Mouse (Mus musculus): Measurements from ENCODE around the gene Chl1.

Chl1 gene

DNA sequence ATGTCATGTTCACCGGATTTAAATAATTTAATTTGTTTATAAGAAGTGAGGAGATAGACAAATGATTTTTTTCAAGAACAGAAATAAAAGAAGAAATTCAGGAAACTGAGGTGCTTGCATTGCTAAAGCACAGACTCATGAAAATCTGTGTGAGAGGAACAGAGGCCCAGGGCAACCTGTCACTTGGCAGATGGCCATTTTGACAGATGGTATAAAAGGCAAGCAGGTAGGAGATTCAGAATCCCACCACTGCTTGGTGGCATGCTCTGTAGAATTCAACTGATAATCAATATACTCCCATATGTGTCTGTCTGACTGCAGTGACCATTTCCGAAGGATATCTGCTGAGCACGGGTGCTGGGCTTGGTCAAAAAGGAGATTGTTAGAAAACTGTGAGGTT, 162.7 kb downstream of the Chl1 start:
- DNase-seq, result no peak

DNA sequence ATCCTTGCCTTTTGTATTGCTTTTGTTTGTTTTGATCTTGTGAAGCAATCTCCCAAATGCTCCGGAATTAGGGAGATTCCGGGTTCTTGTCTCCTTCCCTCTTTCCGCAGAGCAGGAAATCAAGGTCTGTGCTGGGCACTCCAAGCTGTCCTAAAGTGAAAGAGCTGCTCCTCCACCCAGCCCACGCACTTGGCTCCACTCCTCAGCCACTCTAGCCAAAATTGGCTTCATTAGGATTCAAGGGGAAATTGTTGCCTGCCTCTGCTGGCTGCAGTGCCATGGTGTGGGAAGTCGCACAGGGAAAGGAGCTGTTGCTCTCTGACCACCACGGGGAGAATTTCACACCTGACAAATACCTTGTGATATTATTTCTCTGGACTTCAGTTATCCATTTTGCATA, 163.9 kb downstream of the Chl1 start:
- no peak for DNase-seq

DNA sequence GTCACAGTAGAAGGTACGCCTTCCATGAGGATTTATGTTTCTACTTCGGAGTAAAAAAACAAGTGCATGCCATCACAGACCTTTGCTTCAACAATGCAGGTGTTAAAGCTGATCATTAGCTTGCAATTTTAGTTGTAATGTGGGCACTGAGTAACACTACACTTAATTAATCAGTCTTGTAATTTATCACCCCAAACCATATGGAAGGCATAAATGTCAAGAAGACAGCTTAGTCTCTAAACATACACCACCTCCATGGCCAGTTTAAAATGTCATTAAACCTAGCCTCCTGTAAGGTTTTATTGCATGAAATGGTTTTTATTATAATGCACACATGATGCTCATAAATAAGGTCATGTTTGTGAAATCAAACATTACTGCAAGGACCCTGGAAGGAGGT, 164.8 kb downstream of the Chl1 start:
- DNase-seq, result no peak

DNA sequence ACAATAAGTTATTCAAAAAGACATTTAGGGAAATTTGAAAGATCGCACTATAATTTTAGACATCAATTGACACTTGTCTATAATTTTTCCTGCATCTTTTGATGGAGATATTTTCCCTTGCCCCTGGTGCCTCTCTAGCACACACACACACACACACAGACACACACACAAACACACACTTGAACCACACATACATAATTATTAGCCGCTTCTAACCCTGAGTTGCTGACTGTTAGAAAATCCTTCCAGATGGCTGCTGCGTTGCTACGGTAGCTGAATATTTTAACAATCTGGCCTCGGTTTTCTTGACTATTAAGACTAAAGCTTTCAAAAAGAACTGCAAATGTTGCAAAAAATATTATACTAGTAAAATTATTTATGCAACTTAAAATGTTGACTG, 166.3 kb downstream of the Chl1 start:
- DNase-seq, result no peak

DNA sequence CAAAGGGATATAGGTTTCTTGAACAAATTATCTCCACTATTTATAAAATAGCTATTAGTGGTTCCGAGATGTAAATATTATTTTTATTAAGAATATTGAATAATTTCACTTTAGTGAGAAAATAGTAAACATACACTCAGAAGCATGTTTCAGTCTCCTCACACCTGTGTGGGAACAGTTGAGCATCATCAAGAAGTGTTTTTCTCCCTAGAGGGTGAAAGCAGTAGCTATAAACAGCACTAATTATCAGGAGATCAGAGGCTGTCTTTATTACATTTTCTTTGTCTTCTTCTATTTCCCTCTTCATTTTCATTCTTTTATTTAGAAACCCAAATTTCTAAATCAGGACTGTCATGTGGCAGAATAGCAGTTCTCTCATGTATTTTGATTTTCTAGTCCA, 166.7 kb downstream of the Chl1 start:
- DNase-seq, result no peak

DNA sequence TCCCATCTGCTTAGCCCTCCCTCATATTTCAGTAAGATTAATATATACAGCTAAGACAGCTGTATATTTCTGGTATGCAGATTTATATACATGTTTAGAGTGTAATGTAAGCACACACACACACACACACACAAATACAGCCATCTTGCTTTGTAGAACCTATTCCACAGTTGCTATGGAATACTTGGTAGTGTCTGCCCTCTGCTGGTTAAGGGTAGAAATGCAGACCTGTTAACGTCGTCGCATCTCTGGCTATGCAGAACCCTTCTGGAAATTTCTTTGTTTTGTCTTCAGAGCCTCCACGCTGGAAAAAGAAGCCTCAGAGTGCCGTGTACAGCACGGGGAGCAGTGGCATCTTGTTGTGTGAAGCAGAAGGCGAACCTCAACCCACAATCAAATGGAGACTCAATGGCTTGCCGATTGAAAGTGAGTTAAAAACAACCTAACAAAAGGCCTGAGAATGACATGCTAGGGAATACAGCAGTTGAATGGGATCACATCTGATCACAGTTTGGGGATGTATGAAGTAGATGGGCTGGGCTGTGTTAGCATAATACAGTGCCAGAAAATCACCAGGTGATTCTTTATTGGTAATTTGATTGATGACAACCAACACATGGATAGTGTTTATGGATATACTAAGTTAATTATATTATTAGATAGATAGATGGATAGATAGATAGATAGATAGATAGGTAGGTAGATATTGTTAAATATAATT, 172.6 kb downstream of the Chl1 start:
- DNase-seq, result no peak

DNA sequence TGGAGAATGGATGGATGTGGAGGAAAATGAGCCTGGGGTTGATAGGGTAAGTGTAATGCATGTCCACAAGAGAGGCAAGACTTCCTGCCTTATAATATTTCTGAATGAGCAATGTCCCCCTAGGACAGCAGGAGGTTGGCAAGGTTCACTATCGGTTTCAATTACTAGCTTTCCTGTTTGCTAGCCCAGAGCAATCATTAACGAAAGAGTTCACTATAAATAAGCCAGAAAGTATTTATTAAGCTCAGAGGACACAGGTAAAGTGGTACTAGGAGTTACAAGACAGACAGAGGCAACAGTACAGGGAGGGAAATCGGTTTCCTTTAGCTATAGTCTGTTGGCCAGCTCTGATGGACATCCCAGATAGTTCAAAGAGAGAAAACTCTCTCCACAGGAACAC, 182.1 kb downstream of the Chl1 start:
- DNase-seq, result no peak

DNA sequence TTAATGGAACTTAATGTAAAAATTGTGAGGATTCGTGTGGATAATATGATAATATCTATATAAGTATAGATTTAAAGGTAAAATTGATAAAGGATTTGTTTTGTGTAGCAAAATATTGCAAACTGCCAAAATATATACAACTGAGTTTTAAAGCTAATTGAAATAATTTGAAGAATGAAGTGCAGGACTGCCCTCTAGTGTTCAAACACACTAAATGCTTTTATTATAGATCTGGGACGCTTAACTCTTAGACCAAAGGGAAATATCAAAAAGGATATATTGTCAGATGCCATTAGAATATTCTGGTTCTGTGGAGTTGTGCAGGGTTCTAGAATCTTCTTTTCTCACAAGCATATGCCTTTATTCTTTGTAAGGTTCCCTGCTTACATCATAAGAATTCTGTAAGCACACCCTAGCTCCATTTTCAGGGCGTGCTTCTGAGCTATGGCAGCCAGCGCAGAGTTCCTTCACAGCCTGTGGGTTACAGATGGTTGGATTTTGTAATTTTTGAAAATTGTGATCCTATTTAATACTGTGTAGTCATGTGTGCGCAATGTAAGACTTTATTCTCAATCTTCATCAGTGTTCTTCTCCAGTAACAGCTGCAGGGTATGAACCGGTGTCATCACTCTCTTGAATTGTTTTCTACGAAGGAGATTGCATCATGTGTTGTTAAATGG, 187.1 kb downstream of the Chl1 start:
- DNase-seq, result no peak

DNA sequence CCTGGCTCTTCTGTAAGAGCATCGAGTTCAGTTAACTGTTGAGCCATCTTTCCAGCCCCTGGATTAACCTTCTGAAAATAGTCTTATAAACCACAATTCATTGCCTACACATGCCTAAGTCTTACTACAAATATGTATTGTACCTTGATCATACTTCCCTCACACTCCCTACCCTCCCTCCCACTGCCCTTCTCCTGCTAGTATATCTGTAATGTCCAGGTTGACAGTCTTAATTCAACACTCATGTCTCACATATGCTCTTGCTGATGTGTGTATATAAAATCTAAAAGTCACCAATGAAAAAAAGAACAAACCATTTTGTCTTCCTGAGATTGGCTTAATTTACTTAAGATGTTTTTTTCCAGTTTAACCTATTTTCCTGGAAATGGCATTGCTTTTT, 189.1 kb downstream of the Chl1 start:
- no peak for DNase-seq

DNA sequence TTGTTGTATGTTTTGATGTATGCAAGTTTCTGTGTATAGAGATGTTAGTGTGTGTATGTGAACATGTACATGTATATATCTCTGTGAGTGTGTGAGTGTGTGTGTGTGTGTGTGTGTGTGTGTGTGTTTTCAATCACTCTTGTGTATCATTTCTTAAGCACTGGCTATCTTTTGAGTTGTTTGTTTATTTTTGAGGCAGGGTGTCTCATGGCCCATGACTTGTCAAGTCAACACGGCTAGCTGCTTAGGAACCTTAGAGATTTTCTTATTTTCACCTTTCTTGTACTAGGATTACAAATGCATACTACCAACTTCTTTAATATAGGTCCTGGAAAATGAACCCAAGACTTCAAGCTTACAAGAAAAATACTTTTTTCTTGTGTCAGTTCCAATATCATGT, 189.5 kb downstream of the Chl1 start:
- DNase-seq, result no peak

DNA sequence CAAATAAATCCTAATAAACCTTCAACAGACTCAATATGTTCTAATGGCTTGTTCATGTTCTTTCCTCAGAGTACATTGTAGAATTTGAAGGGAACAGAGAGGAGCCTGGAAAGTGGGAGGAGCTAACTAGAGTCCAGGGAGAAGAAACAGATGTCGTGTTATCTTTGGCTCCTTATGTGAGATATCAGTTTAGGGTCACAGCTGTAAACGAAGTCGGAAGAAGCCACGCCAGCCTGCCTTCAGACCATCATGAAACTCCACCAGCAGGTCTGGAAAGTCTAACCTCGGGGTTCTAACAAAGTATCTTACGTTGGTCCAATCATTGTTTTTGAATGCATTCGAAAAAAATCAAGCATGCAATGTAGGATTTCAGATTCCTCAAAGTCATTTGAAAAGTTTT, 189.9 kb downstream of the Chl1 start:
- no peak for DNase-seq

DNA sequence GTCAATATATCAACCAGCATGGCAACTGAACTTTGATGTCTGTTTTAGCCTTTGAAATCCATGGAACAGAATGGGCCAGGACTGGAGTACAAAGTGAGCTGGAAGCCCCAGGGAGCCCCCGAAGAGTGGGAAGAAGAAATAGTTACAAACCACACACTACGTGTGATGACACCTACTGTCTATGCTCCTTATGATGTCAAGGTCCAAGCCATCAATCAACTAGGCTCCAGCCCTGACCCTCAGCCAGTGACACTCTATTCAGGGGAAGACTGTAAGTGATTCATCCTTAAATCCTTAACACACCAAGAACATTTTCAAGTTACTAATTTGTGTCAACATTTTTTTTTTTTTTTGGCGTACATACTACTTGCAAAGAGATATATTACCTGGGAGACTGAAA, 196.0 kb downstream of the Chl1 start:
- no peak for DNase-seq

DNA sequence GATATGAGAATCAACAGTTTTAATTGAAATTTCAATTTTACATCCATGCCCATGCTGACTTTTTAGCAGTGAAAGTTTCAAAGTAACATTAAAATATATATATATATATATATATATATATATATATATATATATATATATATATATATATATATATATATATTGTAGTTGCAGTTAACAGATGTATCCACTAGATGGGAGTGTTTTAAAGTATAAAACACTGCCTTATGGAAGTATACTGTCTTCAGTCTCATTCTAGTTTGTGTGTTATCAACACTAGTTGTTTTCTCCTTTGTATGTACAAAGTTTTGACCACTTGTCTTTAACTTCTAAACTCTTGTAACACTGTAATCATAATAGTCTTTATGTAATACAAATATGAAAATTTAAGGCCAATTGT, 228.9 kb downstream of the Chl1 start:
- DNase-seq, result no peak

DNA sequence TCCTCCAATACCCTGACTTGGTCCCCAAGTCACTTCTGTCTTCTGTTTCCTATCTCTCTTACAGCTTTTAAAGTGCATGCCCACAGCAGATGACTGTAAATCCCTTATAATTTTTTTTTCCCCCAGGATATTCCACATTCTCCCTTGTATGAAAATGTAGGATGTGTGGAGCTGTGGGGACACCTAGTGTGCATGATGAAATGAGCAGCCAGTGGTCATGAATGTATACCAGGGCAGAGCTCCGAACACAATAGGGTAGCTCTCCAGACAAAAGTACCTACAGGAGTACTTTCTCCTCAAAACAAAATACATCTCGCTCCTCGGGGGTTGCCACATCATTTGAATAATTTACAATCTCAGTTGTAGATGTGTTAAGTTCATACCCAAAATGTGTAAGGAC, 232.4 kb downstream of the Chl1 start:
- no peak for DNase-seq

DNA sequence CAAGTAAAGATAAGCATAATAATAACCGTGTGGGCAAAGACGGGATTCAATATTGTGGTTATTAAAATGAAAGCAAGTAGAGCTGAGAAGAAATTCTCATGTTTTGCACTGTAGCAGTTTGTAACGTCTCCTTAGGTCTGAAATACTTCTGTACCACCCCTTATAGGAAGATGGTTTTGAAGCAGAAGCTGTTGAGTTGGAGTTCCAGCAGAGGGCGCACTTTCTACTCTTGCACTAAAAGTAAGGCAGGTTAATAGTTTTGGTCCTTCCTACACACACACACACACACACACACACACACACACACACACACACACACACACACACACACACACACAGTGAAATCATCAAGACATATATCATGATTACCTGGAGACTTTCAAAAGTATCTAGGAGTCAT, 235.7 kb downstream of the Chl1 start:
- DNase-seq, result no peak

DNA sequence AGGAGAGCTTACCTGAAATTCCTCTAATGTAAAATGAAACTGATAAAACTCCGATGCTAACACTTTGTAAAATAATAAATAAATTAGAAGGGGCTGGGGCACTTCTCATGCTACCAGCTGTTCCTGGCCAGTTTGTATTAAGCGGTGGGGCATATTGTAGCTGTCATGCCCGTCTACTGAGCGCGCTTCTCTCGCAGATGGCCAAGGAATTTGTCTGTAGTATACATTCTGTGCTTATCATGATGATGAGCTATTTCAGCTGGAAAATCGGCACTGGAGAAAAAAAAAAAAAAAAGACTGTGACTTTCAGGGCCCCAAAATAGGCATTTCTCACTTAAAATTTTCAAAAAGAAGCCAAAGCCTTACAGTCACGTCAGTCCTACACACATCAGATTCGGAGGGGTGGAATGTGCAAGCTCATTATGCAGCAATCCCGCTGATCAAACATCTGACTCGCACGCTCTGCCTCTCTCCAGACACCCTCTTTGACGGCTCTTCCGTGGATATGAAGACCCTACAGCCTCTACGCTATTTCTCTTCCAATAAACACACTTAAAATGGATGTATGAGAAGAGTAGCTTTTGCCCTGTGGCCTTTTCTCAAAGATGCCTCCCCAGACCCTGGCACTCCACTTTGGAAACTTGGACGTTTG, 238.9 kb downstream of the Chl1 start:
- no peak for DNase-seq

DNA sequence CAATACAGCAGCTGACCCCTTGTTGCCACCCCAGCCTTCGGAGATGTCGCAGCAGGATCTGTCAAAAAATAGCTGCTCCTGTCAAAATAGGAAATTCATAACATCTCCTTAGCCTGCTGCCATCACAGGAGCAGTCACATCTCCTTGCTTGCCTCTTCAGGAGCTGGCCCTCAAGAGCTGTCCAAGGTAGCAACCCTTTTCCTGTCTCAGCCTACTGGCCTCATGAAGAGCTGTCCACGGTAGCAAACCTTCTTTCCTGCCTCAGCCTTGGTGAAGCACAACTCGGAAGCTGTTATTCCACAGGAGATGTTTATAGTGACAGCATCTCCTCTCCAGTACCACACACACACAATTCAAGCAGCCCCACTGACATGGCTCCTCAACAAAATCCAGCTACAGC, 243.5 kb downstream of the Chl1 start:
- no peak for DNase-seq

DNA sequence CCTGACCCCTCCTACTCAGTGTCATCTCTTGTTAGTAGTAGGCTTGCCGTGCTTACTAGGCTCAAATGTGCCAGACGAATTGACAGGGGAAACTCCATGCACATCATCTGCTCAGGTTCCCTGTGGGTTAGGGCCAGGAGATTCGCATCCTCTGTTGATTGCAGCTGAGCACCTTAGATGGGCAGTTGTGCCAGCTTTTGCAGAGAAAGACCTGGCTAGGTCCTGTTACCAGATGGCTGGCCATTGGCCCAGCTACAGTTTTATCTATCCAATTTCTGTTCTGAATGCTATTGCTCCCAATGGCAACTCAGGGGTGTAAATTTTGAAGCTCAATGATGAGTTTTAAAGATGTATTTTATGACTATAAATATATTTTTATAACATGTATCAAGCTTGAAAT, 256.4 kb downstream of the Chl1 start:
- DNase-seq, result no peak

DNA sequence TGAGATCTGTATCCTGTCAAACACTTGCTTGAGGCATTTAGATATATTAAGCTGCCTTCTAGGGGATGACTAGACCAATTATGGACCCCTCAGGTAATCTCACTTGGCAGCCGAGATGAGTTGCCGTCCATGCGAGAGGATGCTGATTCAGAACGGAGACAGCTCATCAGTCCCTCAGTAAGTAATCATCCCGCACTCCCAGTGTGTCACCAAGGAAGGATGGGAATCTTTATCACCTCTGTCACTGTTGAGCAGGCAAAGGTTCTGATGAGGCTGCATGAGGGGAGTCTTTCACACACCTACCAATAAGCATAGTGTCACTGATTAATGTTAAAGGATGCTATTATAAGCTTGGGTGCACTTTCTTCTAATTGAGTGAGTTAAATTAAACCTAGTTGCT, 270.7 kb downstream of the Chl1 start:
- no peak for DNase-seq

DNA sequence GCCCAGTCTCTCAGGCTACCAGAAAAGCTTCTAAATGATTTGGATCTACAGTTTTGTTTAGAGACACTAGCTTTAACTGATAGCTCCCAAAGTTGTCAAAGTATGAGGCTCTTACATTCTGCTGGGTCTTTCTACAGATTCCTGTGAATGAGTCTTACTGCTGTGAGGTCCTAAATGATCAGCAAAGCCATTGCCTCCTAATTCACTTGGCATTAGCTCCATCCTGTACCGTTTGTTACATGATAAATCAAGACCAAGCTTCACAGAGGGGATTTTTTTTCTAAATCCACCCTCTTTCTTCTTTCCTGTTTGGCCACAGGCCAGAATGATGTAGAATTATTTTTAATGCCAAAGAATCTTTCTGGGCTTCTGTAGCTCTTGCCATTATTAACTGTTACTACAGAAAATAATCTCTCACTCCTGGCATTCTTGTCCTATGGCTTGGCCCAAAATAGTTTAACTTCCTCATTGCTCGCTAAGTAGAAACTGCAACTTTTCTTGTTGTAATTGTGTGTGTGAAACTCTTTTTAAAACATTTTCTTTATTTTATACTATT, 280.8 kb downstream of the Chl1 start:
- DNase-seq, result no peak

DNA sequence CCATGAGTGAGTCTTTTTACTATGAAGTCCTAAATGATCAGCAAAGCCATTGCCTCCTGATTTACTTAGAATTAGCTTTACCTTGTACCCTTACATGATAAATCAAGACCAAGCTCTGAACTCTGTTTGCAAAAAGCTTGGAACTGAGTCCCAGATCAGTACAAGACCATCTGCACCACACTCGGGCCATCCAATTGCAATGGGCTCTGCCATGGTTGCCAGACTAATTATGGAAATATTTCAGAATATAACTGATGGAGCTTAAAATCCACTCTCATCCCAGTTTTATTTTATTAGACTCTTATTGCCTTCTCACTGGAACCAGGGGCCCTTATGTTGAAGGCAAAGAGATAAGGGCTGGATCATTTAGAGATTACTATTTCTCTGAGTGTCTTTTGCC, 284.9 kb downstream of the Chl1 start:
- DNase-seq, result no peak
